Mouse (Mus musculus): ENCODE data around the gene Brf1.

Brf1 gene

GRCm38 (mm10) chr12:113000294-113001132 is at the start of gene Brf1:
Brf1 (minus strand) TSS chr12:113000704.
- peak; percentile 99 for DNase-seq (ENCODE audit: extremely low spot score)

- no peak for DNase-seq (ENCODE audit: extremely low spot score)
These were observed 49.3 kb upstream of the Brf1 start for GRCm38 (mm10) chr12:113049836-113050235.

GRCm38 (mm10) chr12:113048103-113048502 is 47.6 kb upstream of the Brf1 start:
- DNase-seq (ENCODE audit: extremely low spot score), result no peak

- DNase-seq (ENCODE audit: extremely low spot score), result no peak
These were observed 46.4 kb upstream of the Brf1 start for GRCm38 (mm10) chr12:113046861-113047260.

- DNase-seq (ENCODE audit: extremely low spot score), result no peak
These were observed 44.6 kb upstream of the Brf1 start for GRCm38 (mm10) chr12:113044916-113045677.

- no peak for DNase-seq (ENCODE audit: extremely low spot score)
These were observed 42.0 kb upstream of the Brf1 start for GRCm38 (mm10) chr12:113042543-113042942.

- no peak for DNase-seq (ENCODE audit: extremely low spot score)
These were observed 41.3 kb upstream of the Brf1 start for GRCm38 (mm10) chr12:113041481-113042439.

- DNase-seq (ENCODE audit: extremely low spot score), result no peak
These were observed 37.9 kb upstream of the Brf1 start for GRCm38 (mm10) chr12:113038414-113038813.

- no peak for DNase-seq (ENCODE audit: extremely low spot score)
These were observed 36.5 kb upstream of the Brf1 start for GRCm38 (mm10) chr12:113036996-113037395.

- no peak for DNase-seq (ENCODE audit: extremely low spot score)
These were observed 34.6 kb upstream of the Brf1 start for GRCm38 (mm10) chr12:113035093-113035492.

GRCm38 (mm10) chr12:113032296-113033250 is 32.1 kb upstream of the Brf1 start:
- DNase-seq (ENCODE audit: extremely low spot score), result no peak

- DNase-seq (ENCODE audit: extremely low spot score), result no peak
These were observed 30.9 kb upstream of the Brf1 start for GRCm38 (mm10) chr12:113031441-113031840.

GRCm38 (mm10) chr12:113030993-113031392 is 30.5 kb upstream of the Brf1 start:
- DNase-seq (ENCODE audit: extremely low spot score), result no peak

- DNase-seq (ENCODE audit: extremely low spot score), result no peak
These were observed 29.5 kb upstream of the Brf1 start for GRCm38 (mm10) chr12:113030046-113030445.

- no peak for DNase-seq (ENCODE audit: extremely low spot score)
These were observed 28.4 kb upstream of the Brf1 start for GRCm38 (mm10) chr12:113028898-113029297.

- DNase-seq (ENCODE audit: extremely low spot score), result no peak
These were observed 27.6 kb upstream of the Brf1 start for GRCm38 (mm10) chr12:113028067-113028466.

- no peak for DNase-seq (ENCODE audit: extremely low spot score)
These were observed 27.0 kb upstream of the Brf1 start for GRCm38 (mm10) chr12:113027495-113027894.

GRCm38 (mm10) chr12:113026557-113026956 is 26.1 kb upstream of the Brf1 start:
- no peak for DNase-seq (ENCODE audit: extremely low spot score)

- no peak for DNase-seq (ENCODE audit: extremely low spot score)
These were observed 22.6 kb upstream of the Brf1 start for GRCm38 (mm10) chr12:113023082-113023481.

- DNase-seq (ENCODE audit: extremely low spot score), result no peak
These were observed 21.0 kb upstream of the Brf1 start for GRCm38 (mm10) chr12:113021488-113021887.

- no peak for DNase-seq (ENCODE audit: extremely low spot score)
These were observed 18.3 kb upstream of the Brf1 start for GRCm38 (mm10) chr12:113018763-113019162.
